Mouse (Mus musculus) MEL (cell line): ENCODE data around the gene Cacnb3.

ENCODE experiments used
- CTCF ChIP-seq, 3 experiments: IDR thresholded peaks in 2 of 3; conservative IDR thresholded peaks in 1 of 3; 2 replicates each; pipeline ENCODE4 v1.5.1; 2011 to 2012; ENCODE audit warnings: low read length in 3 of 3, low read depth in 2 of 3, mild to moderate bottlenecking in 2 of 3, improper control_type of control experiment in 1 of 3, inconsistent platforms in 1 of 3, mixed read lengths in 1 of 3, moderate library complexity in 1 of 3; ENCODE audit not compliant: control insufficient read depth in 1 of 3, insufficient read depth in 1 of 3, poor library complexity in 1 of 3, severe bottlenecking in 1 of 3
- POLR2A ChIP-seq, 2 experiments: IDR thresholded peaks; 2 replicates each; pipeline ENCODE4 v1.6.1; 2011 to 2012; ENCODE audit warnings: low read length in 2 of 2, mild to moderate bottlenecking in 2 of 2, control low read depth in 1 of 2, improper control_type of control experiment in 1 of 2, low read depth in 1 of 2, moderate library complexity in 1 of 2; ENCODE audit not compliant: control insufficient read depth in 1 of 2, insufficient read depth in 1 of 2, poor library complexity in 1 of 2
- USF1 ChIP-seq: IDR thresholded peaks from 2 replicates; pipeline ENCODE4 v1.6.1; 2014; ENCODE audit warnings: low read depth, mild to moderate bottlenecking, inconsistent platforms, low read length, improper control_type of control experiment, moderate library complexity

- no peak for TF ChIP-seq USF1
- TF ChIP-seq POLR2A (IDR thresholded peaks at IDR 0.05; ENCODE audit: control insufficient read depth in 1 of 2, insufficient read depth in 1 of 2, low read depth in 1 of 2, low read length in 2 of 2, poor library complexity in 1 of 2): no peak
- no peak for TF ChIP-seq CTCF (IDR thresholded peaks at IDR 0.05 in 2 of 3, conservative IDR thresholded peaks at IDR 0.05 in 1 of 3; ENCODE audit: control insufficient read depth in 1 of 3, insufficient read depth in 1 of 3, low read depth in 2 of 3, low read length in 3 of 3, poor library complexity in 1 of 3, severe bottlenecking in 1 of 3)
These were observed 53.1 kb downstream of the Cacnb3 start for GRCm38 (mm10) chr15:98683746-98684145.
